Mouse (Mus musculus) mammary gland, adult 2 months (tissue): ENCODE measurements around the gene Olfr6. TPM values are rescaled to one million over a fixed set of nuclear protein-coding genes. Genes with fewer than 3 reads are reported as not detected.

Experiments used
- polyA plus RNA-seq: library from polyadenylated mRNA; depleted of rRNA; stranded (reverse); fragments of >200 nt; gene quantifications from 2 replicates; pipeline ENCODE4 v1.2.3, GENCODE M21; 2012; ENCODE audit warnings: low replicate concordance; rRNA removed

The Olfr6 gene
- polyA plus RNA-seq: not detected in 2 replicates

DNA sequence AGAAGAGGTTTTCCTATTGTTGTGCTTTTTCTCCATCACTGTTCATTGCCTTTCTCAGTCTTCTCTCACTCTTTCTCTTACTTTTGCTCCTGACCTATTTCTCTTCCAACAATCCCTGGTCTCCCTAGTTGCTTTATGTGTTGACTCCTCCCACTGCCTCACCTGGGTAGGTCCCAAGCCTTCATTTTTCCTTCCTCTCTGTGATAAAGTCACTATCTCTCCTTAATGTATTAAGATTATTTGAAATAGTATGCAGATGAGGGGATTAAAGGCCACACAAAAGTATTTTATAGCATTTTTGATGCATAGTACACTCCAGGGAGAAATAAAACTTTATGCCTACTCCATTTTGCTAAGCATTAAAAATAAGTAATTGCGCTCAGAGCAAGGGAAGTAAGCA is at the start of gene Olfr6:
Gene Olfr6, minus strand, starts transcription at position 101 of the 400 bp plus-strand sequence.

GRCm38 (mm10) chr7:107005972-107006371 is 42.2 kb upstream of the Olfr6 start, which contains the start of gene Olfr2:
Olfr2 (minus strand) TSS chr7:107006072.

DNA sequence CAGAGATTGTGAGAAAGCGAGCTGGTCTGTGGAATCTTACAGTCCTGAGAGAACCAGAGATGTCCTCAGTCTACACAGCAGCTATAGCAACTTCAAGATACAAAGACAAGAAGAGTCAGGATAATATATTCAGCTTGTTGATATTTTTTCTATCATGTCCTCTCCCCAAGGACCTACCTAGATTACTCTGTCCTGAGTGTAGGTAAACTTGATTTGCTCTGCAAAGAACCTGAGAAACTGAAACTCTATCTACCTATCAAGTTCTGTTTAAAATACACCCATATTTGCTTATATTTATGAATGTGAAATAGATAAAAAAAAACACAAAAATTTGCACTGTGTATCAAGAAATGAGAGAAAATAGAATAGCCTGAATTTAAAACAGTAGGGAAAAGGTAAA is 11.6 kb upstream of the Olfr6 start, which contains the start of gene Olfr711:
Gene Olfr711, minus strand, starts transcription at position 101 of the 400 bp plus-strand sequence.

GRCm38 (mm10) chr7:106948212-106948611 is 15.5 kb downstream of the Olfr6 start, which contains the start of gene Olfr710:
Olfr710 (minus strand) TSS chr7:106948312.

GRCm38 (mm10) chr7:106932119-106932518 is 31.6 kb downstream of the Olfr6 start, which contains the start of gene Olfr709-ps1:
Olfr709-ps1 (minus strand) TSS chr7:106932219.

DNA sequence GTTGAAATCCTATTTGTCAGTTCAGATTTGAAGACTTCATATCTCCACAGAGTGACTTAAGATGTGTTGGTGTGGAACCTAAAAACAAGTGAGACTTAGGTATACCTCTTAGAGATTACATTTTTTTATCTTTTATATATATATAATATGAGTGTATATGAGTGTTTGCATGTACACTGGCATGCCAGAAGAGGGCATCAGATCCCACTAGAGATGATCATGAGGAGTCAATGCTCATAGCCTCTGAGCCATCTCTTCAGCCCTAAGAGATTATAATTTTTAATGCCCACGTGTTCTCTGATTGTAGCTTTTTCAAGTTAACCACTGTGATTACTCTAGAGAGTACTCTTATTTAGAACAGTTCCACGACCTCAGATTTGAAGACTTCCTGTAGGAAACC is 56.1 kb downstream of the Olfr6 start, which contains the start of gene Olfr1532-ps1:
Gene Olfr1532-ps1, plus strand, starts transcription at position 326 of the 400 bp plus-strand sequence.

Other genes starting within 250 kb of the Olfr6 start
- not detected in 2 replicates for gene Olfr695, start 247.5 kb downstream of the Olfr6 start, polyA plus RNA-seq
- gene Olfr697, start 221.5 kb downstream of the Olfr6 start, polyA plus RNA-seq: not detected in 2 replicates
- not detected in 2 replicates for gene Olfr698, start 208.5 kb downstream of the Olfr6 start, polyA plus RNA-seq
- gene Olfr699, start 170.7 kb downstream of the Olfr6 start, polyA plus RNA-seq: not detected in 2 replicates
- not detected in 2 replicates for gene Olfr700, start 155.1 kb downstream of the Olfr6 start, polyA plus RNA-seq
- not detected in 2 replicates for gene Olfr701, start 149.8 kb downstream of the Olfr6 start, polyA plus RNA-seq
- gene Olfr702, start 130.0 kb downstream of the Olfr6 start, polyA plus RNA-seq: not detected in 2 replicates
- gene Olfr703, start 120.6 kb downstream of the Olfr6 start, polyA plus RNA-seq: not detected in 2 replicates
- gene Olfr704, start 100.8 kb downstream of the Olfr6 start, polyA plus RNA-seq: not detected in 2 replicates
- gene Olfr705, start 87.0 kb downstream of the Olfr6 start, polyA plus RNA-seq: not detected in 2 replicates
- not detected in 2 replicates for gene Olfr706, start 75.8 kb downstream of the Olfr6 start, polyA plus RNA-seq
- gene Olfr707, start 62.7 kb downstream of the Olfr6 start, polyA plus RNA-seq: not detected in 2 replicates
- gene Olfr1532-ps1, start 55.9 kb downstream of the Olfr6 start, polyA plus RNA-seq: not detected in 2 replicates
- gene Olfr709-ps1, start 31.7 kb downstream of the Olfr6 start, polyA plus RNA-seq: not detected in 2 replicates
- not detected in 2 replicates for gene Olfr710, start 15.6 kb downstream of the Olfr6 start, polyA plus RNA-seq
- not detected in 2 replicates for gene Olfr711, start 11.5 kb upstream of the Olfr6 start, polyA plus RNA-seq
- gene Olfr2, start 42.1 kb upstream of the Olfr6 start, polyA plus RNA-seq: not detected in 2 replicates
- not detected in 2 replicates for gene Olfr713, start 67.2 kb upstream of the Olfr6 start, polyA plus RNA-seq
- gene Olfr714, start 107.0 kb upstream of the Olfr6 start, polyA plus RNA-seq: not detected in 2 replicates
- gene Olfr17, start 129.3 kb upstream of the Olfr6 start, polyA plus RNA-seq: not detected in 2 replicates
- not detected in 2 replicates for gene Olfr715b, start 146.4 kb upstream of the Olfr6 start, polyA plus RNA-seq
- gene Olfr715, start 167.1 kb upstream of the Olfr6 start, polyA plus RNA-seq: not detected in 2 replicates
- not detected in 2 replicates for gene Olfr716, start 174.4 kb upstream of the Olfr6 start, polyA plus RNA-seq
- gene Nlrp14, start 203.1 kb upstream of the Olfr6 start, polyA plus RNA-seq: not detected in 2 replicates
- gene Rbmxl2, start 245.5 kb upstream of the Olfr6 start, polyA plus RNA-seq: not detected in 2 replicates